ENCODE assay signal across 20 mouse cellular contexts in the genomic region with DNA sequence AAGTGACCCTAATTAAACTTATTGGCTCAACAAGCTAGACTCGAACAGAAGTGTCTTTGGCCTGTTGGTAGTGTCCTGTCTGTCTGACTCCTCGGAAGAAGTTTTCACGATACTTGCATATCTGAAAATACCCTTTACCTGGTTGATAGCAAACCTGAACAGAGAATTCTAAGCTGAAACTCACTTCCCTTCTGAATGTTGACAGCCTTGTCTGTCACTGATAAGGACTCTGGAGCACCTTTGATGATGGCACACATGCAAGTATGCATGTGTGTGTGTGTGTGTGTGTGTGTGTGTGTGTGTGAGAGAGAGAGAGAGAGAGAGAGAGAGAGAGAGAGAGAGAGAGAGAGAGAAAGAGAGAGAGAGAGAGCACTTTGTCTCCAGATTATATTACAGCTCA.
"Had no signal": no experiment of that assay in that cellular context is flagged by ENCODE, and none has a peak within 500 bp of the region (broad histone marks: within the 10 kb centered on the region; RNA-seq: fewer than 3 reads in every experiment).

No protein-coding gene starts in this region.

- H3K4me2 ChIP-seq: liver, embryonic 11.5 days; lung, embryonic 14.5 days; midbrain, embryonic 13.5 days; neural tube, embryonic 13.5 days; stomach, embryonic 15.5 days had no signal

- DNase-seq: kidney, adult 2 months; kidney, postnatal 10 days; kidney, postnatal 4 days; liver, postnatal 0 days; lung, embryonic 14.5 days; retina, postnatal 1 day; right cerebral cortex, postnatal 25 days; spleen, adult 18-20 months; thymus, postnatal 25 days had no signal

- H3K9me3 ChIP-seq: midbrain, embryonic 13.5 days; neural tube, embryonic 13.5 days; stomach, embryonic 15.5 days had no signal

- H3K4me1 ChIP-seq: midbrain, embryonic 10.5 days; midbrain, embryonic 13.5 days; neural tube, embryonic 13.5 days had no signal

- H3K36me3 ChIP-seq: midbrain, embryonic 10.5 days; midbrain, embryonic 13.5 days; neural tube, embryonic 13.5 days; stomach, embryonic 15.5 days had no signal

- H3K27ac ChIP-seq: liver, embryonic 14.5 days; macrophage; midbrain, embryonic 10.5 days; midbrain, embryonic 13.5 days; neural tube, embryonic 13.5 days had no signal

- H3K4me3 ChIP-seq: megakaryocyte, embryonic 14.5 days; midbrain, embryonic 10.5 days; midbrain, embryonic 13.5 days; myocyte; neural tube, embryonic 13.5 days; stomach, embryonic 15.5 days had no signal

- H3K27me3 ChIP-seq: megakaryocyte, embryonic 14.5 days; midbrain, embryonic 13.5 days; neural tube, embryonic 13.5 days; stomach, embryonic 15.5 days had no signal

- ATAC-seq: liver, postnatal 0 days; lung, postnatal 0 days; midbrain, embryonic 13.5 days; midbrain, embryonic 16.5 days had no signal

- H3K9ac ChIP-seq: liver, embryonic 14.5 days; liver, postnatal 0 days; lung, embryonic 14.5 days; midbrain, embryonic 13.5 days; neural tube, embryonic 13.5 days; stomach, embryonic 15.5 days had no signal
